Mouse (Mus musculus) cerebellum, adult 2 months (tissue): ENCODE measurements around the gene Cd83.

Source experiments
- CTCF ChIP-seq: fragments of 200-500 bp; IDR thresholded peaks from 2 replicates; pipeline ENCODE4 v1.5.1; 2011; ENCODE audit warnings: low read depth, mild to moderate bottlenecking, control low read depth, low read length, moderate library complexity, borderline replicate concordance; ENCODE audit not compliant: insufficient read depth
- POLR2A ChIP-seq: fragments of 200-500 bp; IDR thresholded peaks from 2 replicates; pipeline ENCODE4 v1.6.1; 2011; ENCODE audit warnings: low read length, control low read depth, borderline replicate concordance; ENCODE audit not compliant: insufficient read depth

GRCm38 (mm10) chr13:43845151-43845550 lies 60.6 kb downstream of the Cd83 start:
- TF ChIP-seq CTCF, result no peak
- TF ChIP-seq POLR2A, result no peak
